Mouse (Mus musculus): Measurements from ENCODE around the gene Gm19935.

DNA sequence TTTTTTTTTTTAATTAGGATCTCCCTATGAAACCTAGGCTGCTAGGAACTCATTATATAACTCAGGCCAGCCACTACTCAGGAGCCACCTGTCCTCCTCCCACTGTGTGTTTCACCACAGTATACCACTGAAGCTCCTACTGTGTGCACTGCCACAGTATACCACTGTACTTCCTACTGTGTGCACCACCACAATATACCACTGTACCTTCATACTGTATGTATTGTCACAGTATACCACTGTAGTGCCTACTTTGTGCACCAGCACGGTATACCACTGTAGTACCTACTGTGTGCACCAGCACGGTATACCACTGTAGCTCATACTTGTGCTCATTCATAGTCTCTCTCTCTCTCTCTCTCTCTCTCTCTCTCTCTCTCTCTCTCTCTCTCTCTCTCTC lies 40.9 kb upstream of the Gm19935 start:
- TF ChIP-seq CTCF (IDR thresholded peaks at IDR 0.05; ENCODE audit: low read depth) (no peak), EP300 (optimal IDR thresholded peaks at IDR 0.05) (no peak)
